Mouse (Mus musculus) E14TG2a.4 (cell line): ENCODE measurements around the gene Ccdc113.

ENCODE experiments used
- CTCF ChIP-seq: conservative IDR thresholded peaks from 2 replicates; pipeline ENCODE4 v1.5.1; 2014; ENCODE audit warnings: low read length
- POU5F1 ChIP-seq: IDR thresholded peaks from 2 replicates; pipeline ENCODE4 v1.6.1; 2014; ENCODE audit warnings: low read length, borderline replicate concordance

GRCm38 (mm10) chr8:95546986-95547385 is 13.1 kb downstream of the Ccdc113 start:
- TF ChIP-seq CTCF = no peak
- no peak for TF ChIP-seq POU5F1
